Mouse (Mus musculus) gastrocnemius, adult 18-20 months (tissue): Measurements from ENCODE around the gene Aldh1l2. TPM values are rescaled to one million over a fixed set of nuclear protein-coding genes. Genes with fewer than 3 reads are reported as not detected.
A peak's percentile ranks its signal among the peaks of the same experiment; 100 is the strongest.
"Not testable (repeated sequence)": the region's sequence is repeated elsewhere in the genome, so short reads cannot be mapped to it uniquely, and the experiment has no call there.

Source experiments
- DNase-seq: peaks from one replicate; pipeline ENCODE4 v3.0.0; 2021; ENCODE audit warnings: low spot score
- long read RNA-seq, 2 experiments: library from polyadenylated mRNA; stranded (forward); transcript quantifications; one replicate each; pipeline ENCODE4 v2.0.0; 2021
- total RNA-seq, 2 experiments: library from RNA; stranded (reverse); gene quantifications; 2 replicates each; pipeline ENCODE4 v1.2.3; 2021

Aldh1l2 gene
- 1 to 10 TPM; 2.8 to 4.2 TPM for total RNA-seq
- long read RNA-seq, experiment 1, full-length matches to known transcripts: 1 of 2 reads
- long read RNA-seq, experiment 1, partial matches to known transcripts: 1 of 2 reads
- long read RNA-seq, experiment 1, other reads (novel, unspliced or antisense): 0 of 2 reads
- long read RNA-seq, experiment 2: 0 reads

- peak; percentile 67 for DNase-seq
Measured at GRCm38 (mm10) chr10:83533910-83534283, at the start of gene Aldh1l2. Gene Aldh1l2 (minus strand): TSS chr10:83534140.

GRCm38 (mm10) chr10:83565449-83566441 lies 31.8 kb upstream of the Aldh1l2 start:
- DNase-seq: no peak

- DNase-seq: no peak
Measured at GRCm38 (mm10) chr10:83563005-83563404, 29.1 kb upstream of the Aldh1l2 start.

- no peak for DNase-seq
Measured at GRCm38 (mm10) chr10:83545341-83545740, 11.4 kb upstream of the Aldh1l2 start.

- peak; percentile 35 for DNase-seq
Measured at GRCm38 (mm10) chr10:83544103-83544479, 10.2 kb upstream of the Aldh1l2 start.

- DNase-seq: peak; percentile 95
Measured at GRCm38 (mm10) chr10:83543439-83544102, 9.6 kb upstream of the Aldh1l2 start, which contains the start of gene Washc4. Gene Washc4 (plus strand): TSS chr10:83543752.

GRCm38 (mm10) chr10:83542241-83542640 lies 8.3 kb upstream of the Aldh1l2 start:
- no peak for DNase-seq

- no peak for DNase-seq
Measured at GRCm38 (mm10) chr10:83540092-83540491, 6.2 kb upstream of the Aldh1l2 start.

- no peak for DNase-seq
Measured at GRCm38 (mm10) chr10:83539311-83539980, 5.5 kb upstream of the Aldh1l2 start.

- DNase-seq: no peak
Measured at GRCm38 (mm10) chr10:83536436-83536835, 2.5 kb upstream of the Aldh1l2 start.

GRCm38 (mm10) chr10:83533258-83533909 lies 556 bp downstream of the Aldh1l2 start:
- peak; percentile 78 for DNase-seq

GRCm38 (mm10) chr10:83530384-83530967 lies 3.5 kb downstream of the Aldh1l2 start:
- no peak for DNase-seq

- not testable (repeated sequence) for DNase-seq
Measured at GRCm38 (mm10) chr10:83524238-83524637, 9.7 kb downstream of the Aldh1l2 start.

- DNase-seq: no peak
Measured at GRCm38 (mm10) chr10:83520990-83521389, 12.9 kb downstream of the Aldh1l2 start.

GRCm38 (mm10) chr10:83513736-83514135 lies 20.2 kb downstream of the Aldh1l2 start:
- no peak for DNase-seq

- DNase-seq: no peak
Measured at GRCm38 (mm10) chr10:83511304-83511703, 22.6 kb downstream of the Aldh1l2 start.

- DNase-seq: no peak
Measured at GRCm38 (mm10) chr10:83508962-83509660, 24.8 kb downstream of the Aldh1l2 start.

GRCm38 (mm10) chr10:83497321-83497720 lies 36.6 kb downstream of the Aldh1l2 start:
- no peak for DNase-seq

- no peak for DNase-seq
Measured at GRCm38 (mm10) chr10:83490506-83490905, 43.4 kb downstream of the Aldh1l2 start.

- no peak for DNase-seq
Measured at GRCm38 (mm10) chr10:83477286-83477685, 56.7 kb downstream of the Aldh1l2 start.
